Mouse (Mus musculus) CH12.LX (cell line): ENCODE data around the gene Dcps. TPM values are rescaled to one million over a fixed set of nuclear protein-coding genes. Genes with fewer than 3 reads are reported as not detected.
A peak's percentile ranks its signal among the peaks of the same experiment; 100 is the strongest.

Experiments used
- DNase-seq: peaks from one replicate; pipeline ENCODE4 v3.0.0-alpha.2; 2013; ENCODE audit errors: extremely low read depth
- H3K27ac ChIP-seq: 2 replicates; pipeline ENCODE4 v1.5.1; 2012; ENCODE audit warnings: low read depth, mild to moderate bottlenecking, control low read depth, moderate library complexity; ENCODE audit not compliant: insufficient read depth
- H3K27me3 ChIP-seq: replicated peaks from 2 replicates; pipeline ENCODE3; 2012; ENCODE audit warnings: inconsistent platforms
- H3K36me3 ChIP-seq, 2 experiments: replicated peaks in 1 of 2; 2 replicates each; pipeline versions ENCODE3 to v1.6.1; 2012; ENCODE audit warnings: inconsistent platforms in 1 of 2, low read length in 1 of 2, mild to moderate bottlenecking in 1 of 2, mixed read lengths in 1 of 2, moderate library complexity in 1 of 2; ENCODE audit not compliant: control insufficient read depth in 1 of 2, insufficient read depth in 1 of 2
- H3K4me1 ChIP-seq, 2 experiments: 2 replicates each; pipeline ENCODE4 v1.6.1; 2012; ENCODE audit warnings: inconsistent platforms in 1 of 2, moderate library complexity in 1 of 2; ENCODE audit not compliant: insufficient read depth in 2 of 2, control insufficient read depth in 1 of 2
- H3K4me2 ChIP-seq: 2 replicates; pipeline ENCODE4 v1.6.1; 2012; ENCODE audit warnings: low read depth, mild to moderate bottlenecking, control low read depth; ENCODE audit not compliant: poor library complexity, insufficient read depth, severe bottlenecking
- H3K4me3 ChIP-seq, 3 experiments: fragments of 150-350 bp in 1 of 3; sonication (generic) in 1 of 3; replicated peaks in 1 of 3; 2 replicates each; pipeline versions ENCODE3 to v1.5.1; 2011 to 2012; ENCODE audit warnings: low read depth in 2 of 3, low read length in 2 of 3, mild to moderate bottlenecking in 2 of 3, moderate library complexity in 2 of 3, control low read depth in 1 of 3, improper control_type of control experiment in 1 of 3, inconsistent platforms in 1 of 3, mixed read lengths in 1 of 3; ENCODE audit not compliant: poor library complexity in 1 of 3
- H3K79me2 ChIP-seq: replicated peaks from 2 replicates; pipeline ENCODE4 v1.6.1; 2012; ENCODE audit warnings: mild to moderate bottlenecking, moderate library complexity; ENCODE audit not compliant: control insufficient read depth, poor library complexity, insufficient read depth, severe bottlenecking; ENCODE audit errors: extremely low read depth
- H3K9ac ChIP-seq: 2 replicates; pipeline ENCODE4 v1.6.1; 2012; ENCODE audit warnings: low read depth, mild to moderate bottlenecking, control low read depth, moderate library complexity; ENCODE audit not compliant: insufficient read depth
- H3K9me3 ChIP-seq: replicated peaks from 2 replicates; pipeline ENCODE3; 2012; ENCODE audit warnings: low read length, inconsistent platforms, mixed read lengths
- CHD1 ChIP-seq: IDR thresholded peaks from 2 replicates; pipeline ENCODE4 v1.6.1; 2012; ENCODE audit warnings: low read depth, low read length, improper control_type of control experiment, inconsistent platforms
- CHD2 ChIP-seq: IDR thresholded peaks from 2 replicates; pipeline ENCODE4 v1.6.1; 2011; ENCODE audit warnings: low read length, improper control_type of control experiment
- CTCF ChIP-seq, 2 experiments: IDR thresholded peaks in 1 of 2; conservative IDR thresholded peaks in 1 of 2; 2 replicates each; pipeline ENCODE4 v1.5.1; 2011 to 2012; ENCODE audit warnings: low read depth in 2 of 2, low read length in 2 of 2, improper control_type of control experiment in 1 of 2, inconsistent platforms in 1 of 2, mild to moderate bottlenecking in 1 of 2, moderate library complexity in 1 of 2
- E2F4 ChIP-seq: IDR thresholded peaks from 2 replicates; pipeline ENCODE4 v1.6.1; 2011; ENCODE audit warnings: low read depth, low read length, improper control_type of control experiment; ENCODE audit not compliant: insufficient replicate concordance
- ELF1 ChIP-seq: IDR thresholded peaks from 2 replicates; pipeline ENCODE4 v1.6.1; 2014; ENCODE audit warnings: low read depth, mild to moderate bottlenecking, inconsistent platforms, low read length, improper control_type of control experiment
- EP300 ChIP-seq: IDR thresholded peaks from 2 replicates; pipeline ENCODE4 v1.6.1; 2011; ENCODE audit warnings: low read length, improper control_type of control experiment
- ETS1 ChIP-seq: conservative IDR thresholded peaks from 2 replicates; pipeline ENCODE4 v1.6.1; 2012; ENCODE audit warnings: low read depth, mild to moderate bottlenecking, inconsistent platforms, low read length, improper control_type of control experiment, moderate library complexity
- GABPA ChIP-seq: IDR thresholded peaks from 2 replicates; pipeline ENCODE4 v1.6.1; 2012; ENCODE audit warnings: low read depth, low read length, improper control_type of control experiment, inconsistent platforms; ENCODE audit not compliant: insufficient replicate concordance
- IRF4 ChIP-seq: IDR thresholded peaks from 2 replicates; pipeline ENCODE4 v1.6.1; 2014; ENCODE audit warnings: low read depth, mild to moderate bottlenecking, inconsistent platforms, low read length, improper control_type of control experiment
- JUND ChIP-seq: conservative IDR thresholded peaks from 2 replicates; pipeline ENCODE4 v1.6.1; 2011; ENCODE audit warnings: low read depth, low read length, improper control_type of control experiment
- KAT2A ChIP-seq: IDR thresholded peaks from 2 replicates; pipeline ENCODE4 v1.6.1; 2012; ENCODE audit warnings: low read length, improper control_type of control experiment, inconsistent platforms; ENCODE audit not compliant: insufficient replicate concordance
- MAFK ChIP-seq: IDR thresholded peaks from 2 replicates; pipeline ENCODE4 v1.6.1; 2011; ENCODE audit warnings: low read length, improper control_type of control experiment; ENCODE audit not compliant: insufficient replicate concordance
- MAX ChIP-seq: IDR thresholded peaks from 2 replicates; pipeline ENCODE4 v1.6.1; 2011; ENCODE audit warnings: low read length, improper control_type of control experiment
- MAZ ChIP-seq: IDR thresholded peaks from 2 replicates; pipeline ENCODE4 v1.6.1; 2012; ENCODE audit warnings: low read depth, mild to moderate bottlenecking, inconsistent platforms, low read length, improper control_type of control experiment, moderate library complexity
- MEF2A ChIP-seq: IDR thresholded peaks from 2 replicates; pipeline ENCODE4 v1.6.1; 2014; ENCODE audit warnings: low read depth, mild to moderate bottlenecking, inconsistent platforms, low read length, improper control_type of control experiment, borderline replicate concordance
- MXI1 ChIP-seq: IDR thresholded peaks from 2 replicates; pipeline ENCODE4 v1.6.1; 2011; ENCODE audit warnings: mild to moderate bottlenecking, low read depth, low read length, improper control_type of control experiment
- MYC ChIP-seq: IDR thresholded peaks from 2 replicates; pipeline ENCODE4 v1.6.1; 2011; ENCODE audit warnings: low read depth, mild to moderate bottlenecking, improper control_type of control experiment, low read length
- NELFE ChIP-seq: IDR thresholded peaks from 2 replicates; pipeline ENCODE4 v1.6.1; 2011; ENCODE audit warnings: low read depth, low read length, improper control_type of control experiment
- PAX5 ChIP-seq: IDR thresholded peaks from 2 replicates; pipeline ENCODE4 v1.6.1; 2012; ENCODE audit warnings: low read length, inconsistent platforms, mixed read lengths
- POLR2A ChIP-seq: IDR thresholded peaks from 2 replicates; pipeline ENCODE4 v1.6.1; 2011; ENCODE audit warnings: low read depth, mild to moderate bottlenecking, improper control_type of control experiment, low read length
- POLR2AphosphoS2 ChIP-seq: IDR thresholded peaks from 2 replicates; pipeline ENCODE4 v1.6.1; 2011; ENCODE audit warnings: low read depth, low read length, improper control_type of control experiment
- RAD21 ChIP-seq: IDR thresholded peaks from 2 replicates; pipeline ENCODE4 v1.6.1; 2011; ENCODE audit warnings: low read depth, mild to moderate bottlenecking, low read length, improper control_type of control experiment, moderate library complexity
- RCOR1 ChIP-seq: conservative IDR thresholded peaks from 2 replicates; pipeline ENCODE4 v1.6.1; 2012; ENCODE audit warnings: low read depth, mild to moderate bottlenecking, inconsistent platforms, low read length, improper control_type of control experiment
- SIN3A ChIP-seq: IDR thresholded peaks from 2 replicates; pipeline ENCODE4 v1.6.1; 2012; ENCODE audit warnings: low read length, improper control_type of control experiment, inconsistent platforms
- SMC3 ChIP-seq: IDR thresholded peaks from 2 replicates; pipeline ENCODE4 v1.6.1; 2011; ENCODE audit warnings: low read depth, low read length, improper control_type of control experiment
- TBP ChIP-seq: conservative IDR thresholded peaks from 2 replicates; pipeline ENCODE4 v1.6.1; 2011; ENCODE audit warnings: low read depth, low read length, improper control_type of control experiment
- USF1 ChIP-seq: IDR thresholded peaks from 2 replicates; pipeline ENCODE4 v1.6.1; 2014; ENCODE audit warnings: low read depth, mild to moderate bottlenecking, inconsistent platforms, low read length, improper control_type of control experiment
- ZC3H11A ChIP-seq: IDR thresholded peaks from 2 replicates; pipeline ENCODE4 v1.6.1; 2012; ENCODE audit warnings: low read depth, mild to moderate bottlenecking, inconsistent platforms, low read length, improper control_type of control experiment
- ZKSCAN1 ChIP-seq: IDR thresholded peaks from 2 replicates; pipeline ENCODE4 v1.6.1; 2012; ENCODE audit warnings: low read depth, inconsistent platforms, low read length, improper control_type of control experiment, borderline replicate concordance
- ZMIZ1 ChIP-seq: IDR thresholded peaks from 2 replicates; pipeline ENCODE4 v1.6.1; 2012; ENCODE audit warnings: low read depth, mild to moderate bottlenecking, inconsistent platforms, low read length, improper control_type of control experiment
- ZNF384 ChIP-seq: IDR thresholded peaks from 2 replicates; pipeline ENCODE4 v1.6.1; 2012; ENCODE audit warnings: low read depth, low read length, improper control_type of control experiment, inconsistent platforms
- dilution Hi-C: fragments of 300-500 bp; cut with MboI; formaldehyde crosslinking; loops from 2 replicates; pipeline ENCODE4 v1.14.3; 2020; ENCODE audit warnings: low sequenced_read_pairs; ENCODE audit not compliant: extremely low pct_unique_long_range_greater_than_20kb, extremely low pct_ligation_motif_present
- in situ Hi-C: fragments of 300-500 bp; cut with MboI; formaldehyde crosslinking; loops from 3 replicates; pipeline ENCODE4 v1.14.3; 2019; ENCODE audit warnings: low sequenced_read_pairs, low pct_ligation_motif_present, low pct_unique_long_range_greater_than_20kb, mixed read lengths
- polyA plus RNA-seq: library from polyadenylated mRNA; unstranded; fragments of >175 nt; gene quantifications from 2 replicates; pipeline ENCODE4 v1.2.1, GENCODE M21; 2012; ENCODE audit warnings: low read depth; ENCODE audit not compliant: insufficient read length
- total RNA-seq, 2 experiments: library from RNA; depleted of rRNA; stranded (reverse); fragments of 300-350 nt in 1 of 2; fragments of >200 nt in 1 of 2; gene quantifications; 2 replicates each; pipeline ENCODE4 v1.2.3; 2012 to 2014

The Dcps gene
- total and polyA plus RNA-seq, 3 experiments = 64.3 to 113 (median 94.3) TPM

DNA sequence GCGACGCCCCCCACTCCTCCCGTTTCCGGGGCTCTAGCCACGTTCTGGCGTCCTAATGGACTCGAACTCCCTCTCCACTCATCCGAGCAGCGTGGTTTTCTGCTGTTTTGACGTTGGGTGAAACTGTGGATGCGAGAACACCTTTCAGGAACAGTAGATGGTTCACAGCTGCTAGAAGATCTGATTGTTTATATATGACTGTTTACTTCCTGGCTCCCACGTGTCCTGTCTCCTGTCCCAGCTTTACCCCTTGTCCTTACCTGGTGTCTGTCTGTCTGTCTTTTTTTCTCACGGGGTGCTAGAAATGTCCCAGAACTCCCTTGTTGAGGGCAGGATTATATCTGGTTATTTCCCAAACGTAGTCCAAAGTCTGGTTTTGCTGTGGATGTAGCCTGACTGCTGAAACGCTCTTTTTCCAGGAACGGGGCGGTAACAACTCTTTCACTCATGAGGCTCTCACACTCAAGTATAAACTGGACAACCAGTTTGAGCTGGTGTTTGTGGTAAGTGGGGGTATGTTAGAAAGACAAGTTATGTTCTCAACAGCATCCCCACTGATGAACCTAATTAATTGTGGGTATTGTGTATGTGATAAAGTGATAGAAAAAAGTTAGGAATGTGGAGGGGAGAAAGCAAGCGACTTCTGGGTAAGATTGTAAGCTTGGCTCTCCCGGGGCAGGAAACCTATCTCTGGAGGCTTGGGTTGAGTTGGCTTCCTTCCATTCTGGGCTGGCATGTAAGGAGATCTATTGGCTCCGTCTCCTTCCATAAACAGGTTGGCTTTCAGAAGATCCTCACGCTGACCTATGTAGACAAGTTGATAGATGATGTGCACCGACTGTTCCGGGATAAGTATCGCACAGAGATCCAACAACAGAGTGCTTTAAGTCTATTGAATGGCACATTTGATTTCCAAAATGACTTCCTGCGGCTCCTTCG is 36.0 kb upstream of the Dcps start:
- peaks cover 4% of the 10 kb centered on the region for H3K9me3 ChIP-seq
- peaks cover 23% of the 10 kb centered on the region for H3K79me2 ChIP-seq
- peak overlapping the region; percentile 54 for H3K27ac ChIP-seq
- peaks cover 61 to 73% of the 10 kb centered on the region in 2 experiments for H3K36me3 ChIP-seq
- H3K4me2 ChIP-seq = peak overlapping the region; percentile 79
- H3K9ac ChIP-seq = peak overlapping the region; percentile 97
- dilution Hi-C loops = no loop called here
- H3K27me3 ChIP-seq = no peaks in the 10 kb centered on the region
- peak overlapping the region; percentile 95 to 99 (median 96) for H3K4me3 ChIP-seq
- DNase-seq = peak; percentile 29
- peaks cover 5 to 24% of the 10 kb centered on the region in 2 experiments; a peak in 3 of 4 replicates for H3K4me1 ChIP-seq
- in situ Hi-C loops = no loop called here
- no peak for TF ChIP-seq POLR2A
- no peak for TF ChIP-seq ZC3H11A
- no peak for TF ChIP-seq NELFE
- TF ChIP-seq MAX = peak; percentile 88
- 0 out of 2 replicates have a peak, but pooled peaks have one; percentile 38 for TF ChIP-seq CHD1
- no peak for TF ChIP-seq TBP
- TF ChIP-seq SIN3A = peak; percentile 91
- no peak for TF ChIP-seq SMC3
- TF ChIP-seq MAZ = no peak
- no peak for TF ChIP-seq POLR2AphosphoS2
- no peak for TF ChIP-seq GABPA
- TF ChIP-seq IRF4 = no peak
- TF ChIP-seq MXI1 = peak; percentile 89
- TF ChIP-seq JUND = no peak
- no peak for TF ChIP-seq ELF1
- no peak for TF ChIP-seq MEF2A
- no peak for TF ChIP-seq PAX5
- no peak for TF ChIP-seq RAD21
- TF ChIP-seq CTCF (conservative IDR thresholded peaks at IDR 0.05 in 1 of 2, IDR thresholded peaks at IDR 0.05 in 1 of 2; ENCODE audit: low read depth in 2 of 2, low read length in 2 of 2) = no peak
- TF ChIP-seq ZMIZ1 = no peak
- TF ChIP-seq RCOR1 = no peak
- TF ChIP-seq USF1 = no peak
- TF ChIP-seq CHD2 = no peak
- no peak for TF ChIP-seq ETS1
- TF ChIP-seq ZNF384 = no peak
- no peak for TF ChIP-seq EP300
- no peak for TF ChIP-seq MAFK
- peak; percentile 86; the same call in 1 of the 2 replicates for TF ChIP-seq MYC
- no peak for TF ChIP-seq ZKSCAN1
- no peak for TF ChIP-seq E2F4
- TF ChIP-seq KAT2A = no peak
- TF ChIP-seq, all 38 proteins: peak for 5
